8 mouse cellular contexts compared by ENCODE assay signal in the genomic region with DNA sequence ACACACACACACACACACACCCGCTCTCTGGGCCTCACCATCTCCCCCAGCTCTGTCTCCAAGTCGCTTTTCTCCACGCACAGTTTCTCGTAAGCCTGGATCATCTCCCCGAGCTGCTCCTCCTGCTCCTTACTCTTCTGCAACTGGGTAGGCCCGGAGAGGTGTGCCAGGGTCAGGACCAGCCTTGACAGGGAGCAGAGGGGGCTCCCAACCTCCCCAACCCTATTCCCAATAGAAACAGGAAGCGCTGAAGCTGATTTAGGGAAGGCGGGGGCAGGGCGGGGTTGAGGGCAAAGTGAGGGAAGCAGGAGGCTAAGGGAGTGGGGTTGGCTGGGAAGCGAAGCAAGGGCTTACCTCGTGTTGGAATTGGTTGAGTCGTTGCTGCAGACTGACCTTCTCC. TPM values are rescaled to one million over a fixed set of nuclear protein-coding genes. Genes with fewer than 3 reads are reported as not detected.
DNase-seq lines count a peak whose midpoint lies in the region; ATAC-seq and TF ChIP-seq lines count a peak whose summit lies in the region.

No protein-coding gene starts in this region.

- DNase-seq in heart, adult 11 months: peak; percentile 93
- DNase-seq in heart, postnatal 10 days: no peak
- DNase-seq in ES-E14 (ENCODE audit: low read depth, low spot score): no peak
- DNase-seq in liver, postnatal 0 days: no peak
- no peak for DNase-seq in embryo, embryonic 11 days
- DNase-seq in T-cell, adult 2 months (ENCODE audit: low spot score): no peak
- no peak for DNase-seq in right cerebral cortex, postnatal 10 days (ENCODE audit: low spot score in 2 of 2)

- H3K27me3 ChIP-seq in hindbrain, embryonic 12.5 days: peaks cover 21% of the 10 kb centered on the region; the same call in 1 of the 2 replicates
- H3K27me3 ChIP-seq in liver, postnatal 0 days (ENCODE audit: insufficient read depth, low read length): peaks cover 20% of the 10 kb centered on the region

- intact Hi-C loops in heart, postnatal 10 days (cut with DNase I): no loop called here

- H3K4me3 ChIP-seq in ES-E14 (ENCODE audit: insufficient read depth in 1 of 2, low read depth in 1 of 2, low read length in 2 of 2, poor library complexity in 1 of 2, severe bottlenecking in 1 of 2): peak overlapping the region; percentile 1 to 16; a peak in 2 of 4 replicates
- H3K4me3 ChIP-seq in hindbrain, embryonic 12.5 days: no peak overlapping the region
- peak overlapping the region; percentile 66 for H3K4me3 ChIP-seq in liver, postnatal 0 days (ENCODE audit: low read depth, low read length)

- ATAC-seq in hindbrain, embryonic 12.5 days (ENCODE audit: low FRiP score): no peak
- ATAC-seq in liver, postnatal 0 days: no peak

- no peak overlapping the region for H3K27ac ChIP-seq in ES-E14 (ENCODE audit: insufficient read depth, low read depth, low read length, poor library complexity, severe bottlenecking)
- H3K27ac ChIP-seq in hindbrain, embryonic 12.5 days: no peak overlapping the region
- H3K27ac ChIP-seq in liver, postnatal 0 days (ENCODE audit: low read depth): no peak overlapping the region

- no peak for TF ChIP-seq EP300 in liver, postnatal 0 days (IDR thresholded peaks at IDR 0.05; ENCODE audit: low read depth)

- 34% methylated on average over 12 of the region's 12 CpGs for WGBS in hindbrain, embryonic 12.5 days
- WGBS in liver, postnatal 0 days (ENCODE audit: insufficient replicate concordance): 45% methylated on average over 12 of the region's 12 CpGs

- no peaks in the 10 kb centered on the region for H3K9me3 ChIP-seq in ES-E14 (ENCODE audit: control insufficient read depth, insufficient read depth, low read depth, low read length)
- no peaks in the 10 kb centered on the region for H3K9me3 ChIP-seq in hindbrain, embryonic 12.5 days (replicated peaks)
- H3K9me3 ChIP-seq in liver, postnatal 0 days (ENCODE audit: low read length): no peaks in the 10 kb centered on the region

- peaks cover 4 to 31% of the 10 kb centered on the region in 2 experiments; a peak in 3 of 4 replicates for H3K4me1 ChIP-seq in ES-E14 (ENCODE audit: control insufficient read depth in 2 of 2, insufficient read depth in 2 of 2, low read length in 2 of 2, poor library complexity in 1 of 2)
- H3K4me1 ChIP-seq in hindbrain, embryonic 12.5 days: peaks cover 33% of the 10 kb centered on the region
- H3K4me1 ChIP-seq in liver, postnatal 0 days (ENCODE audit: insufficient read depth): peaks cover 11% of the 10 kb centered on the region

- H3K9ac ChIP-seq in ES-E14 (ENCODE audit: insufficient read depth, low read depth, low read length, poor library complexity, severe bottlenecking): no peak overlapping the region
- no peak overlapping the region for H3K9ac ChIP-seq in hindbrain, embryonic 12.5 days
- no peak overlapping the region for H3K9ac ChIP-seq in liver, postnatal 0 days (replicated peaks)

- TF ChIP-seq CTCF in liver, postnatal 0 days (IDR thresholded peaks at IDR 0.05; ENCODE audit: low read depth): no peak

- in situ Hi-C loops in ES-E14 (cut with MboI; ENCODE audit: low sequenced_read_pairs in 2 of 2, unreplicated experiment in 2 of 2): no loop called here

- H3K4me2 ChIP-seq in hindbrain, embryonic 12.5 days (replicated peaks): 0 out of 2 replicates have a peak overlapping the region, but pooled peaks have one; percentile 86
- H3K4me2 ChIP-seq in liver, postnatal 0 days (ENCODE audit: low read depth, low read length): peak overlapping the region; percentile 98

- H3K36me3 ChIP-seq in ES-E14 (ENCODE audit: control insufficient read depth, insufficient read depth, low read length, poor library complexity, severe bottlenecking): no peaks in the 10 kb centered on the region; the same call in 1 of the 2 replicates
- peaks cover 14% of the 10 kb centered on the region for H3K36me3 ChIP-seq in hindbrain, embryonic 12.5 days
- H3K36me3 ChIP-seq in liver, postnatal 0 days (replicated peaks; ENCODE audit: insufficient read depth, low read length): 0 out of 2 replicates have a peak, but pooled peaks cover 6% of the 10 kb centered on the region

TF ChIP-seq in ES-E14, 5 proteins besides CTCF, POLR2A, EP300 and RAD21:
- TF ChIP-seq CHD2 (IDR thresholded peaks at IDR 0.05; ENCODE audit: low read depth, low read length): no peak
- TF ChIP-seq ZNF384 (IDR thresholded peaks at IDR 0.05; ENCODE audit: low read depth, low read length): no peak
- TF ChIP-seq HCFC1 (IDR thresholded peaks at IDR 0.05; ENCODE audit: borderline replicate concordance, insufficient read depth, low read length): no peak
- TF ChIP-seq MAFK (IDR thresholded peaks at IDR 0.05; ENCODE audit: insufficient read depth, low read depth, low read length): no peak
- no peak for TF ChIP-seq ZC3H11A (IDR thresholded peaks at IDR 0.05; ENCODE audit: borderline replicate concordance, low read depth, low read length)

RNA-seq across cellular contexts. Expression of gene Tbkbp1, which starts 2.7 kb away (rescaled TPM):
- 10 to 100 TPM; 15.9 to 17.3 TPM for total RNA-seq in heart, postnatal 10 days (2021)
- 3.5 and 4.5 TPM in 2 replicates for total RNA-seq in ES-E14 (2012; rRNA removed)
- 10.1 and 10.5 TPM in 2 replicates for polyA plus RNA-seq in hindbrain, embryonic 12.5 days (2016; fragmentation: Nextera tagmentation; extraction: Ambion mirVana)
- polyA plus RNA-seq in liver, postnatal 0 days (2015; fragmentation: Nextera tagmentation; extraction: Ambion mirVana): 1.6 and 1.8 TPM in 2 replicates

RNA-seq across cellular contexts. Expression of gene Tbx21, which starts 33.5 kb away (rescaled TPM):
- not detected for total RNA-seq in heart, postnatal 10 days (2021)
- 0.27 and 0.32 TPM in 2 replicates for total RNA-seq in ES-E14 (2012; rRNA removed)
- 0.10 TPM in 1 of 2 replicates, not detected in the other for polyA plus RNA-seq in hindbrain, embryonic 12.5 days (2016; fragmentation: Nextera tagmentation; extraction: Ambion mirVana)
- 0.27 and 0.37 TPM in 2 replicates for polyA plus RNA-seq in liver, postnatal 0 days (2015; fragmentation: Nextera tagmentation; extraction: Ambion mirVana)

RNA-seq across cellular contexts. Expression of gene Kpnb1, which starts 39.1 kb away (rescaled TPM):
- total RNA-seq in heart, postnatal 10 days (2021): 100 to 1,000 TPM; 107 to 121 TPM
- total RNA-seq in ES-E14 (2012; rRNA removed): 272 and 369 TPM in 2 replicates
- polyA plus RNA-seq in hindbrain, embryonic 12.5 days (2016; fragmentation: Nextera tagmentation; extraction: Ambion mirVana): 53.9 and 57.8 TPM in 2 replicates
- 12.1 and 12.3 TPM in 2 replicates for polyA plus RNA-seq in liver, postnatal 0 days (2015; fragmentation: Nextera tagmentation; extraction: Ambion mirVana)
